Mouse (Mus musculus) hindbrain, embryonic 13.5 days (tissue): Measurements from ENCODE around the gene Psmc5. TPM values are rescaled to one million over a fixed set of nuclear protein-coding genes. Genes with fewer than 3 reads are reported as not detected.

Source experiments
- polyA plus RNA-seq: library from polyadenylated mRNA; unstranded; fragments of >200 nt; fragmentation: Nextera tagmentation; extraction: Ambion mirVana; gene quantifications from 2 replicates; pipeline ENCODE4 v1.2.1, GENCODE M21; 2015

Gene Psmc5
- polyA plus RNA-seq, 1 experiment from 2014 or later = 339 TPM

Other genes starting within 250 kb of the Psmc5 start
- gene Kcnh6, start 248.0 kb upstream of the Psmc5 start, polyA plus RNA-seq = 1.7 and 2.3 TPM in 2 replicates
- gene Dcaf7, start 219.3 kb upstream of the Psmc5 start, polyA plus RNA-seq = 117 and 123 TPM in 2 replicates
- 8.1 and 8.4 TPM in 2 replicates for gene Taco1, start 190.1 kb upstream of the Psmc5 start, polyA plus RNA-seq
- gene Map3k3, start 171.5 kb upstream of the Psmc5 start, polyA plus RNA-seq = 15.1 and 15.7 TPM in 2 replicates
- not detected in 2 replicates for gene Gm10840, start 95.3 kb upstream of the Psmc5 start, polyA plus RNA-seq
- 197 and 211 TPM in 2 replicates for gene Limd2, start 95.3 kb upstream of the Psmc5 start, polyA plus RNA-seq
- 31.2 and 34.2 TPM in 2 replicates for gene Strada, start 54.0 kb upstream of the Psmc5 start, polyA plus RNA-seq
- gene Ccdc47, start 39.8 kb upstream of the Psmc5 start, polyA plus RNA-seq = 97.0 and 106 TPM in 2 replicates
- 92.0 and 96.2 TPM in 2 replicates for gene Ddx42, start 39.2 kb upstream of the Psmc5 start, polyA plus RNA-seq
- gene Ftsj3, start 75 bp upstream of the Psmc5 start, polyA plus RNA-seq = 37.4 and 38.3 TPM in 2 replicates
- 14.3 and 16.0 TPM in 2 replicates for gene Smarcd2, start 16.8 kb downstream of the Psmc5 start, polyA plus RNA-seq
- 0.12 and 0.21 TPM in 2 replicates for gene Tcam1, start 20.5 kb downstream of the Psmc5 start, polyA plus RNA-seq
- gene Gh, start 45.7 kb downstream of the Psmc5 start, polyA plus RNA-seq = not detected in 2 replicates
- 1.2 and 1.4 TPM in 2 replicates for gene Cd79b, start 58.6 kb downstream of the Psmc5 start, polyA plus RNA-seq
- 0.03 TPM in 1 of 2 replicates, not detected in the other for gene Scn4a, start 97.1 kb downstream of the Psmc5 start, polyA plus RNA-seq
- not detected in 2 replicates for gene Prr29, start 109.3 kb downstream of the Psmc5 start, polyA plus RNA-seq
- 12.8 and 13.8 TPM in 2 replicates for gene Icam2, start 131.9 kb downstream of the Psmc5 start, polyA plus RNA-seq
- gene Ern1, start 231.7 kb downstream of the Psmc5 start, polyA plus RNA-seq = 5.9 and 6.1 TPM in 2 replicates